Mouse (Mus musculus) lung, adult 18-20 months (tissue): ENCODE measurements around the gene 4930544D05Rik.
A peak's percentile ranks its signal among the peaks of the same experiment; 100 is the strongest.

Experiments
- DNase-seq, 2 experiments: peaks; one replicate each; pipeline ENCODE4 v3.0.0; 2022; ENCODE audit warnings: mixed read lengths in 2 of 2

Gene 4930544D05Rik

GRCm38 (mm10) chr11:70644564-70645103 is 29.0 kb downstream of the 4930544D05Rik start:
- no peak for DNase-seq

GRCm38 (mm10) chr11:70645461-70646258 is 30.0 kb downstream of the 4930544D05Rik start:
- no peak for DNase-seq

- no peak for DNase-seq
Measured at GRCm38 (mm10) chr11:70646259-70646555, 30.6 kb downstream of the 4930544D05Rik start.

- peak; percentile 97 to 98 for DNase-seq
Measured at GRCm38 (mm10) chr11:70646691-70647650, 31.3 kb downstream of the 4930544D05Rik start, which contains the start of the genes Rnf167 and Slc25a11. Gene Rnf167, plus strand, starts transcription at chr11:70647235. Gene Slc25a11, minus strand, starts transcription at chr11:70647479.

GRCm38 (mm10) chr11:70647716-70648420 is 32.2 kb downstream of the 4930544D05Rik start:
- peak in 1 of 2 experiments; percentile 28 for DNase-seq

GRCm38 (mm10) chr11:70648512-70648911 is 32.9 kb downstream of the 4930544D05Rik start:
- DNase-seq: no peak

- no peak for DNase-seq
Measured at GRCm38 (mm10) chr11:70649185-70649734, 33.6 kb downstream of the 4930544D05Rik start.

- no peak for DNase-seq
Measured at GRCm38 (mm10) chr11:70650322-70651175, 34.9 kb downstream of the 4930544D05Rik start.

GRCm38 (mm10) chr11:70651391-70651790 is 35.7 kb downstream of the 4930544D05Rik start:
- DNase-seq: no peak

- DNase-seq: no peak
Measured at GRCm38 (mm10) chr11:70652029-70652883, 36.6 kb downstream of the 4930544D05Rik start.

- DNase-seq: no peak
Measured at GRCm38 (mm10) chr11:70652884-70653344, 37.3 kb downstream of the 4930544D05Rik start.

- peak; percentile 69 to 71 for DNase-seq
Measured at GRCm38 (mm10) chr11:70653345-70654197, 37.9 kb downstream of the 4930544D05Rik start.

- DNase-seq: peak; percentile 71 to 75
Measured at GRCm38 (mm10) chr11:70654198-70654922, 38.7 kb downstream of the 4930544D05Rik start, which contains the start of gene Pfn1. Gene Pfn1, minus strand, starts transcription at chr11:70654644.

GRCm38 (mm10) chr11:70654923-70655570 is 39.4 kb downstream of the 4930544D05Rik start:
- peak; percentile 82 to 85 for DNase-seq

- peak; percentile 64 to 70 for DNase-seq
Measured at GRCm38 (mm10) chr11:70655571-70656455, 40.2 kb downstream of the 4930544D05Rik start.

GRCm38 (mm10) chr11:70656456-70656927 is 40.8 kb downstream of the 4930544D05Rik start:
- DNase-seq: no peak
